Mouse (Mus musculus): ENCODE measurements around the gene Arnt2. TPM values are rescaled to one million over a fixed set of nuclear protein-coding genes. Genes with fewer than 3 reads are reported as not detected.

Arnt2 gene
- polyA plus RNA-seq, 1 experiment from 2014 or later, result 60.3 TPM

- WGBS, result 82% methylated on average over 1 of the region's 1 CpGs
- Histone ChIP-seq H3K4me3 (no peak overlapping the region), H3K9me3 (no peaks in the 10 kb centered on the region), H3K4me1 (replicated peaks) (0 out of 2 replicates have a peak, but pooled peaks cover 2% of the 10 kb centered on the region), H3K9ac (no peak overlapping the region), H3K27me3 (no peaks in the 10 kb centered on the region), H3K4me2 (no peak overlapping the region), H3K36me3 (no peaks in the 10 kb centered on the region), H3K27ac (no peak overlapping the region)
- no peak for ATAC-seq (ENCODE audit: low FRiP score)
Measured at GRCm38 (mm10) chr7:84386472-84386871, 23.5 kb downstream of the Arnt2 start.

DNA sequence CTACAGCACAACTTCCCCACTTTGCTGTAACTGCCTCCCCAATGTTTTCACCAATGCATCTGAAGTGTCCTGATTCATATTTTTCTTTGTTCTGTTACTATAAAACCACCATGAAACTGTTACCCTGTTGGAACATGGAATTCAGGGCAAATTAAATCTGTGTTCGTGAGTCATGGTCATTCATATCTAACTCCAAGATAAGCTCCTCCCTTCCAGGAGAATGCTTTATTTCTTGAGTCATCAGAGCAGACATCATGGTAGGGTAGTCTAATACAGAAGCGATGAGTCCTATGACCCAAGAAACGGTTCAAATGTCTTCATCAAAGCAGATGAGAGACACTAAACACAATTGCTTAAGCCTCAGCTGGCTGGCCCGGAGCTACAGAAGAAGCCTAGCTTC is 25.2 kb downstream of the Arnt2 start:
- H3K27ac ChIP-seq, result no peak overlapping the region
- H3K36me3 ChIP-seq, result no peaks in the 10 kb centered on the region
- WGBS, result 92% methylated on average over 4 of the region's 4 CpGs
- H3K4me3 ChIP-seq, result no peak overlapping the region
- no peak overlapping the region for H3K4me2 ChIP-seq
- H3K9me3 ChIP-seq, result no peaks in the 10 kb centered on the region
- H3K4me1 ChIP-seq (replicated peaks), result 0 out of 2 replicates have a peak, but pooled peaks cover 2% of the 10 kb centered on the region
- no peak overlapping the region for H3K9ac ChIP-seq
- ATAC-seq (ENCODE audit: low FRiP score), result no peak
- no peaks in the 10 kb centered on the region for H3K27me3 ChIP-seq

DNA sequence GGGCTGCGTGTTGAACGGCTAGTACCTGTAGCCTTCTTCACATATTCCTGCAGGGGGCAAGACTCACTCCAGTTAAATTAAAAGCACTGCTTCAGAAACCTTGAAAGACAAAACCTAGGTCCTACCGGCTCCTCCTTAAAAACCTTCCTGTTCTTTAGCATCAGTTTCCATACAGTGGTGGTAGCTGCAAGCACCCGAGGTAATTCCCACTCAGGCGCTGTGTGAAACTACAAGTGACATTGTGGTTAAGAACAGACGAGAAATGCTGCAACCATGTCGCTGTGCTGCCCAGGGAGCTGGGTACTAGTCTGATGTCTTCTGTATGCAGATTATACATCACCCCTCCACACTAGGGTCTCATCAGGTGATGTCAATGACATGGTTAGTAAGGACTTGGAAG is 25.9 kb downstream of the Arnt2 start:
- Histone ChIP-seq H3K27ac (no peak overlapping the region), H3K4me3 (no peak overlapping the region), H3K4me2 (no peak overlapping the region), H3K4me1 (replicated peaks) (0 out of 2 replicates have a peak, but pooled peaks cover 2% of the 10 kb centered on the region), H3K36me3 (no peaks in the 10 kb centered on the region), H3K9me3 (no peaks in the 10 kb centered on the region), H3K9ac (no peak overlapping the region), H3K27me3 (no peaks in the 10 kb centered on the region)
- ATAC-seq (ENCODE audit: low FRiP score), result no peak
- WGBS, result 93% methylated on average over 7 of the region's 7 CpGs

- Histone ChIP-seq H3K4me3 (no peak overlapping the region), H3K9me3 (no peaks in the 10 kb centered on the region), H3K27ac (no peak overlapping the region), H3K27me3 (no peaks in the 10 kb centered on the region), H3K4me1 (replicated peaks) (peaks cover 13% of the 10 kb centered on the region), H3K4me2 (no peak overlapping the region), H3K9ac (no peak overlapping the region), H3K36me3 (no peaks in the 10 kb centered on the region)
- 90% methylated on average over 3 of the region's 3 CpGs for WGBS
- no peak for ATAC-seq (ENCODE audit: low FRiP score)
Measured at GRCm38 (mm10) chr7:84382346-84382745, 27.6 kb downstream of the Arnt2 start.

GRCm38 (mm10) chr7:84380810-84381209 is 29.2 kb downstream of the Arnt2 start:
- Histone ChIP-seq H3K27me3 (no peaks in the 10 kb centered on the region), H3K4me2 (no peak overlapping the region), H3K4me1 (replicated peaks) (peaks cover 23% of the 10 kb centered on the region), H3K27ac (no peak overlapping the region), H3K9ac (no peak overlapping the region), H3K9me3 (no peaks in the 10 kb centered on the region), H3K36me3 (no peaks in the 10 kb centered on the region), H3K4me3 (no peak overlapping the region)
- no peak for ATAC-seq (ENCODE audit: low FRiP score)

DNA sequence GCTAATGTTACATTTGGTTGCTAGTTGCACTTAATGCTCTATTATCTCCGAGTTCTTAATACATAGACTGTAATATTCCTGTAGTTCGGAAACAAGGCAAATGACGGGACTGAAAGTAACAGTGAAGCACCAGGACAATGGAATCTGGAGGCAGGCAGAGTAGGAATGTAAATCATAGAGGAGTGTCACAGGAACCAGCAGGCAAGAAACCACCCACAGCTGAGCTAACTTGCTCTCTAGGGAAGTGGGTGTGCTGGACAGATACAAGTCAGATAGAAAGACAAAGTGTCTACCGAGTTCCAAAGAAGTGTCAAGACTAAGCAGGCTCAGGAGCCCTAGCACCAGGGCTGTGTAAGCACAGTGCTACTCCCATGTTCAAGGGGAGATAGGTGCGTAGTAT is 32.6 kb downstream of the Arnt2 start:
- peaks cover 31% of the 10 kb centered on the region for H3K4me1 ChIP-seq (replicated peaks)
- no peak overlapping the region for H3K4me3 ChIP-seq
- no peaks in the 10 kb centered on the region for H3K9me3 ChIP-seq
- H3K4me2 ChIP-seq, result no peak overlapping the region
- no peaks in the 10 kb centered on the region for H3K36me3 ChIP-seq
- no peaks in the 10 kb centered on the region for H3K27me3 ChIP-seq
- H3K27ac ChIP-seq, result peak overlapping the region; percentile 30; the same call in 1 of the 2 replicates
- H3K9ac ChIP-seq, result no peak overlapping the region; the same call in 1 of the 2 replicates
- WGBS, result 78% methylated on average over 5 of the region's 5 CpGs
- no peak for ATAC-seq (ENCODE audit: low FRiP score)

GRCm38 (mm10) chr7:84373691-84374090 is 36.3 kb downstream of the Arnt2 start:
- H3K27me3 ChIP-seq, result no peaks in the 10 kb centered on the region
- H3K36me3 ChIP-seq, result 0 out of 2 replicates have a peak, but pooled peaks cover 2% of the 10 kb centered on the region
- no peak overlapping the region for H3K4me2 ChIP-seq
- peaks cover 42% of the 10 kb centered on the region for H3K4me1 ChIP-seq (replicated peaks)
- no peaks in the 10 kb centered on the region for H3K9me3 ChIP-seq
- H3K4me3 ChIP-seq, result no peak overlapping the region
- no peak for ATAC-seq (ENCODE audit: low FRiP score)
- no peak overlapping the region for H3K27ac ChIP-seq
- WGBS, result 85% methylated on average over 4 of the region's 4 CpGs
- H3K9ac ChIP-seq, result no peak overlapping the region

DNA sequence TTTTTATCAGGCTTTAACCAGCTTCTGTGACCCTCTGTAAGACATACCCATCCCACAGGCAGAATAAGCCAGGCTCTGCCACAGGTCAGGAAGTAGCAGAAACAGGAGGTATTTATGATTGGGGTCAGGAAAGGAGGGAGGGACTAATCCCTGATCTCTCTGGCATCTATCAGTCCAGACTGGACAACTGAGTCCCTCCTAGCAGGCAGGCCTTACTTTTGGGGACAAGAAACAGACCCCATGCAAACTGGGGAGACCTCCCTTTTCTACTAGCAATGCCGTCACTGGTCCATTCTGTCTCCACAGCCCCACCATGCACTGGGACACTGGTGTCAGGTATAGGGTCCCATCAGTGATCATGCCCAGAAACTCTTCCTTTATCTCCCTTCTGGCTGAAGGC is 37.1 kb downstream of the Arnt2 start:
- Histone ChIP-seq H3K4me3 (no peak overlapping the region), H3K27me3 (no peaks in the 10 kb centered on the region), H3K9ac (peak overlapping the region; percentile 35; the same call in 1 of the 2 replicates), H3K9me3 (no peaks in the 10 kb centered on the region), H3K4me1 (replicated peaks) (peaks cover 36% of the 10 kb centered on the region), H3K27ac (peak overlapping the region; percentile 81), H3K36me3 (0 out of 2 replicates have a peak, but pooled peaks cover 2% of the 10 kb centered on the region), H3K4me2 (no peak overlapping the region)
- ATAC-seq (ENCODE audit: low FRiP score), result no peak
- WGBS, result 90% methylated on average over 1 of the region's 1 CpGs

- Histone ChIP-seq H3K27me3 (no peaks in the 10 kb centered on the region), H3K27ac (peak overlapping the region; percentile 81), H3K9ac (peak overlapping the region; percentile 35; the same call in 1 of the 2 replicates), H3K4me2 (0 out of 2 replicates have a peak overlapping the region, but pooled peaks have one; percentile 8), H3K36me3 (0 out of 2 replicates have a peak, but pooled peaks cover 2% of the 10 kb centered on the region), H3K4me1 (replicated peaks) (peaks cover 30% of the 10 kb centered on the region), H3K9me3 (no peaks in the 10 kb centered on the region), H3K4me3 (no peak overlapping the region)
- ATAC-seq (ENCODE audit: low FRiP score), result no peak
- 71% methylated on average over 7 of the region's 7 CpGs for WGBS
Measured at GRCm38 (mm10) chr7:84372280-84372679, 37.7 kb downstream of the Arnt2 start.

GRCm38 (mm10) chr7:84370911-84371592 is 38.9 kb downstream of the Arnt2 start:
- 88% methylated on average over 6 of the region's 6 CpGs for whole genome bisulfite sequencing
- peak overlapping the region; percentile 81 for H3K27ac ChIP-seq
- H3K4me2 ChIP-seq, result 0 out of 2 replicates have a peak overlapping the region, but pooled peaks have one; percentile 8
- H3K27me3 ChIP-seq, result no peaks in the 10 kb centered on the region
- 0 out of 2 replicates have a peak, but pooled peaks cover 2% of the 10 kb centered on the region for H3K36me3 ChIP-seq
- no peaks in the 10 kb centered on the region for H3K9me3 ChIP-seq
- H3K4me3 ChIP-seq, result no peak overlapping the region
- no peak for ATAC-seq (ENCODE audit: low FRiP score)
- no peak overlapping the region for H3K9ac ChIP-seq
- peaks cover 32% of the 10 kb centered on the region for H3K4me1 ChIP-seq (replicated peaks)

GRCm38 (mm10) chr7:84366251-84366650 is 43.7 kb downstream of the Arnt2 start:
- H3K36me3 ChIP-seq, result 0 out of 2 replicates have a peak, but pooled peaks cover 2% of the 10 kb centered on the region
- peak; percentile 48; the same call in 1 of the 2 replicates for ATAC-seq (ENCODE audit: low FRiP score)
- WGBS, result 44% methylated on average over 4 of the region's 4 CpGs
- peaks cover 20% of the 10 kb centered on the region for H3K4me1 ChIP-seq (replicated peaks)
- H3K4me2 ChIP-seq, result no peak overlapping the region
- H3K4me3 ChIP-seq, result no peak overlapping the region
- no peaks in the 10 kb centered on the region for H3K9me3 ChIP-seq
- no peaks in the 10 kb centered on the region for H3K27me3 ChIP-seq
- no peak overlapping the region for H3K9ac ChIP-seq
- no peak overlapping the region for H3K27ac ChIP-seq

DNA sequence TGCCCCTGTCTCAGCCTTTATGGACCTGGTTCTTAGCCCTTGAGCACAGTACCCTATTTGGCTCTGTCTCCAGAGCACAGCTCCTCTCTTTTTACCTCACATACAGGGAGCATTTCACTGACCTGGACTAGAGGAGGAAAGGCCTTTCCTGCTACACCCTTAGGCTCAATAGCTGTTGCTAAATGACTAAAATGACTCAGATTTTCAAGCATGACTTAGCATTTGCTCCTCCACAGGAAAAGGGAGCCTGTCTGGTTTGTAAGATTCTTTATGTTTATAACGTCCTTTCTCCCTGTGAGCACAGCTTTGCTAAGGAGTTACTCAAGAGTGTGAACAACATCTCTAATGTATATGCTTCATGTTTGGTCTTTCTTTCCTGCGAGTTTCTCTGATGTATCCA is 47.3 kb downstream of the Arnt2 start:
- WGBS, result 46% methylated on average over 2 of the region's 2 CpGs
- no peak overlapping the region for H3K9ac ChIP-seq
- no peak for ATAC-seq (ENCODE audit: low FRiP score)
- H3K27ac ChIP-seq, result no peak overlapping the region
- no peak overlapping the region for H3K4me3 ChIP-seq
- peaks cover 19% of the 10 kb centered on the region for H3K4me1 ChIP-seq (replicated peaks)
- H3K9me3 ChIP-seq, result no peaks in the 10 kb centered on the region
- no peaks in the 10 kb centered on the region for H3K27me3 ChIP-seq
- H3K36me3 ChIP-seq, result peaks cover 31% of the 10 kb centered on the region
- no peak overlapping the region for H3K4me2 ChIP-seq

Measured in hindbrain, embryonic 13.5 days (tissue).